In genomic region chr11:64436412-64436727, GRCm38 (mm10) we compare ENCODE assay signal across 8 mouse cellular contexts. TPM values are rescaled to one million over a fixed set of nuclear protein-coding genes. Genes with fewer than 3 reads are reported as not detected.
A peak's percentile ranks its signal among the peaks of the same experiment; 100 is the strongest.
DNase-seq lines count a peak whose midpoint lies in the region; ATAC-seq and TF ChIP-seq lines count a peak whose summit lies in the region.

Gene F930015N05Rik, minus strand, starts transcription at chr11:64436653.

- under 1% methylated on average over 24 of the region's 24 CpGs for WGBS in limb, embryonic 10.5 days
- WGBS in olfactory bulb, adult 2 months, result 1% methylated on average over 24 of the region's 24 CpGs

- peak within 1 kb of the TSS; percentile 95 for H3K27ac ChIP-seq in limb, embryonic 10.5 days
- H3K27ac ChIP-seq in olfactory bulb, adult 2 months (ENCODE audit: insufficient read depth, low read depth, low read length), result peak within 1 kb of the TSS; percentile 19; the same call in 1 of the 2 replicates

- peaks cover 18% of the 10 kb centered on the region for H3K4me1 ChIP-seq in megakaryocyte, embryonic 14.5 days
- H3K4me1 ChIP-seq in limb, embryonic 10.5 days, result peaks cover 40% of the 10 kb centered on the region
- peaks cover 20% of the 10 kb centered on the region for H3K4me1 ChIP-seq in olfactory bulb, adult 2 months (ENCODE audit: control insufficient read depth, insufficient read depth, low read length)

- H3K4me3 ChIP-seq in megakaryocyte, embryonic 14.5 days (replicated peaks), result peak within 1 kb of the TSS; percentile 76
- H3K4me3 ChIP-seq in limb, embryonic 10.5 days, result peak within 1 kb of the TSS; percentile 82
- H3K4me3 ChIP-seq in olfactory bulb, adult 2 months (ENCODE audit: insufficient read depth, low read depth, low read length), result peak within 1 kb of the TSS; percentile 47

- ATAC-seq in megakaryocyte, adult 5-6 weeks (ENCODE audit: poor library complexity, severe bottlenecking), result no peak
- ATAC-seq in granulocyte monocyte progenitor cell, adult 5-6 weeks (replicated peaks; ENCODE audit: poor library complexity, severe bottlenecking), result no peak

- peaks cover 44% of the 10 kb centered on the region for H3K27me3 ChIP-seq in megakaryocyte, embryonic 14.5 days (replicated peaks)
- peaks cover 24% of the 10 kb centered on the region; the same call in 1 of the 2 replicates for H3K27me3 ChIP-seq in limb, embryonic 10.5 days (ENCODE audit: low read depth, poor library complexity, severe bottlenecking)

- TF ChIP-seq CTCF in olfactory bulb, adult 2 months (IDR thresholded peaks at IDR 0.05; ENCODE audit: insufficient read depth, low read depth, low read length), result no peak

- 0 out of 2 replicates have a peak, but pooled peaks cover 7% of the 10 kb centered on the region for H3K9me3 ChIP-seq in megakaryocyte, embryonic 14.5 days
- H3K9me3 ChIP-seq in limb, embryonic 10.5 days (replicated peaks), result no peaks in the 10 kb centered on the region

- peak; percentile 54 for DNase-seq in embryo, embryonic 10 days (ENCODE audit: low spot score)
- no peak for DNase-seq in embryo, embryonic 9.5 days (ENCODE audit: extremely low spot score)
- no peak for DNase-seq in limb, embryonic 10.5 days (ENCODE audit: low spot score)
- DNase-seq in spleen, adult 18-20 months, result no peak

- no peaks in the 10 kb centered on the region for H3K36me3 ChIP-seq in megakaryocyte, embryonic 14.5 days (replicated peaks; ENCODE audit: low read length)
- no peaks in the 10 kb centered on the region for H3K36me3 ChIP-seq in limb, embryonic 10.5 days

- TF ChIP-seq POLR2A in olfactory bulb, adult 2 months (IDR thresholded peaks at IDR 0.05; ENCODE audit: insufficient read depth, low read depth, low read length), result no peak

RNA-seq across cellular contexts. Expression of gene F930015N05Rik, which starts in this region (rescaled TPM):
- polyA plus RNA-seq in megakaryocyte, embryonic 14.5 days (2012; ENCODE audit: insufficient read depth, low replicate concordance), result not detected in 2 replicates
- total RNA-seq in megakaryocyte, adult 5-6 weeks (2015), result not detected in 2 replicates
- not detected in 2 replicates for total RNA-seq in megakaryocyte, adult 5-6 weeks (2017)
- polyA plus RNA-seq in limb, embryonic 10.5 days (2016; fragmentation: Nextera tagmentation; extraction: Ambion mirVana), result 1.4 and 1.5 TPM in 2 replicates
- not detected in 2 replicates for polyA plus RNA-seq in olfactory bulb, adult 2 months (2012; ENCODE audit: insufficient read depth, insufficient read length, low replicate concordance, missing spikeins)
- total RNA-seq in granulocyte monocyte progenitor cell, adult 5-6 weeks (2014; fragmentation: Nextera tagmentation), result not detected in 2 replicates
- total RNA-seq in granulocyte monocyte progenitor cell, adult 5-6 weeks (2017), result not detected in 2 replicates
